Mouse (Mus musculus): Measurements from ENCODE around the gene Fgl2. TPM values are rescaled to one million over a fixed set of nuclear protein-coding genes. Genes with fewer than 3 reads are reported as not detected.
"Not testable (repeated sequence)": the region's sequence is repeated elsewhere in the genome, so short reads cannot be mapped to it uniquely, and the experiment has no call there.

The Fgl2 gene
- polyA plus RNA-seq (2015; fragmentation: Nextera tagmentation; extraction: Ambion mirVana): 0.89 and 1.3 TPM in 2 replicates

GRCm38 (mm10) chr5:21372493-21373179 is at the start of gene Fgl2:
Gene Fgl2, plus strand, starts transcription at chr5:21372642.
- H3K4me2 ChIP-seq: peak within 1 kb of the TSS; percentile 95
- no peaks in the 10 kb centered on the region for H3K27me3 ChIP-seq
- H3K9me3 ChIP-seq (replicated peaks): no peaks in the 10 kb centered on the region
- H3K4me3 ChIP-seq: peak within 1 kb of the TSS; percentile 52
- peaks cover 13% of the 10 kb centered on the region for H3K4me1 ChIP-seq
- no peak within 1 kb of the TSS for H3K27ac ChIP-seq
- 3% methylated on average over 31 of the region's 31 CpGs for WGBS
- peak; percentile 92 for ATAC-seq
- H3K36me3 ChIP-seq (ENCODE audit: poor library complexity, severe bottlenecking): no peaks in the 10 kb centered on the region
- peak within 1 kb of the TSS; percentile 80 for H3K9ac ChIP-seq

DNA sequence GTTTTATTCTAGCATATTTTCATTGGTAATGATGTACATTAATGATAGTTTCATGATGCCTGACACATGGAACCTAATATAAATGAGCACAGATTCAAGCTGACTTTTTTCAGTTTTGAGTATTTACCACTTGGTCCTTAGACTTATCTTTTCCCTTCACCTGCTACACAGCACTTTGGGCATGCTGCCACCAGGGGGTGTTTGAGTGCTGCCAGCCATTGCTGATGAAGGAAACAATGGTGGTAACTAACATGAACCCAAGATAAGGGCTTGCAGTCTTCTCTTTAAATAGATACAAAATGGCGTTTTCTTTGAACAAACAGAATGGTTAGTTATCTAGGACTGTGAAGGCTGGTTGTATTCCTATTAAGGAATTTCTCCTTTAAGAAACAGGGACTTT is 45.9 kb upstream of the Fgl2 start:
- H3K36me3 ChIP-seq (ENCODE audit: poor library complexity, severe bottlenecking): no peaks in the 10 kb centered on the region
- H3K9ac ChIP-seq: no peak overlapping the region
- H3K4me1 ChIP-seq: peaks cover 9% of the 10 kb centered on the region; the same call in 1 of the 2 replicates
- H3K4me3 ChIP-seq: no peak overlapping the region
- H3K9me3 ChIP-seq (replicated peaks): no peaks in the 10 kb centered on the region
- H3K27ac ChIP-seq: no peak overlapping the region
- H3K27me3 ChIP-seq: no peaks in the 10 kb centered on the region
- no peak overlapping the region for H3K4me2 ChIP-seq
- WGBS: 33% methylated on average over 1 of the region's 1 CpGs
- peak; percentile 65; the same call in 1 of the 2 replicates for ATAC-seq

DNA sequence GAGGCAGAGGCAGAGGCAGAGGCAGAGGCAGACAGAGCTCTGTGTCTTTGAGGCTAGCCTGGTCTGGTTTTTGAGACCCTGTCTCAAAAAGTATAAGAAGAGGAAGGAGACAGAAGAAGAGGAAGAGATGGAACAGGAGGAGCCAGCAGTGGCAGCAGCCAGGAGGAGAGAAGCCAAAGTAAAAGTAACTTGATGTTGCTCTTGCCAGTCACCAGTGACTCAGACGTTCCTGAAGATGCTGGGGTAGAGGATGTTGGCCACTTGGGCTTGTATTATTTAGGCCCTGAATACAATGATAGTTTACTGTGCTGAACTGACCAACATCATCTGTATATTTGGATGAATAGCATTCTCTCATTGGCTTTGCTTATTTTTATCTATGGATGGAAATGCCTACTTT is 43.9 kb upstream of the Fgl2 start:
- no peaks in the 10 kb centered on the region for H3K36me3 ChIP-seq (ENCODE audit: poor library complexity, severe bottlenecking)
- peaks cover 13% of the 10 kb centered on the region; the same call in 1 of the 2 replicates for H3K4me1 ChIP-seq
- no peak overlapping the region for H3K4me2 ChIP-seq
- H3K27ac ChIP-seq: no peak overlapping the region
- H3K9ac ChIP-seq: no peak overlapping the region
- no peak overlapping the region for H3K4me3 ChIP-seq
- no peaks in the 10 kb centered on the region for H3K27me3 ChIP-seq
- H3K9me3 ChIP-seq (replicated peaks): no peaks in the 10 kb centered on the region
- 77% methylated on average over 1 of the region's 1 CpGs for WGBS
- no peak for ATAC-seq

DNA sequence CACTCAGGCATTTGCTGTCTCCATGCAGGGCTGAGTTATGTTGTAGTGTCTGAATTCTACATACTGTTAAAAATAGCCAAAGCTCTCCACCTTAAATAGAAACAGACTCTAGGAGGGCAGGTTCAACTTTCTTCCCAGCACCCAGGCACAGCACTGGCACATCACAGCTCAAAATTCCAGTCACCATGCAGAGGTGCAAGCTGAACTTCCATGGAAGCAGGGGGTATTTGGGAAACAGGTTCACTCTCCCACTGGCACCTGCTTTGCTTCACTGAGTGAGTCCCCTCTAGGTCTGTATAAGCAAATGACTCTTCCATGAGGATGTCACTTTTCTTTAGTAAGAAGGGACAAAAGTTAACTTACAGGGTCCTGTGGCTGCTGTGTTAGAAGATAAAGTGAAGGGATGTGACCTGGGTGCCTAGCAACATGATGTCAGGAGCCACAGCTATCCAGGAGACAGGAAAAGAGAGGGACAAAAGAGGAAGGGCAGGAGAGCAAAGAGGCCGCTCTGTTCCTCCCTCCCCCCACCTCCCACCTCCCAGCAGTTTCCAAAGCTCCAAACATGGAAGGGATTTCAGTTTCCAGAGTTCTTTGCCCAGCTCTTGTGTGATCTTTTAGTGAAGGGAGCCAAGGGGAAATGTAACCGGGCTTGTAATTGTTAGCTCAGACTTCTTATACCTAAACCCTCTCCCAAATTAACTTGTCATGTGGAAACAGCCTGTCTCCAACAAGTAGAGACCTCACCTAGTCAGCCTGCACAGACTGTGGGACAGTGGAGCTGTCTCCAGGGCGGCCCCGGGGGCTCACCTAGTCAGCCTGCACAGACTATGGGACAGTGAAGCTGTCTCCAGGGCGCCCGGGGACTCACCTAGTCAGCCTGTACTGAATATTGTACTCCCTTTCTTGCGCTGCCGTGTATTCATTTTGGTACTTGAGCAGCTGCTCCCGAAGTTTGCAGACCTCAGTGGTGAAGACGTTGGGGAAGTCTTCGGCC is 42.5 kb upstream of the Fgl2 start:
- peaks cover 13% of the 10 kb centered on the region; the same call in 1 of the 2 replicates for H3K4me1 ChIP-seq
- 40% methylated on average over 11 of the region's 11 CpGs for WGBS
- H3K9me3 ChIP-seq (replicated peaks): no peaks in the 10 kb centered on the region
- H3K27ac ChIP-seq: no peak overlapping the region
- H3K4me2 ChIP-seq: no peak overlapping the region
- H3K4me3 ChIP-seq: no peak overlapping the region
- no peak for ATAC-seq
- no peak overlapping the region for H3K9ac ChIP-seq
- H3K36me3 ChIP-seq (ENCODE audit: poor library complexity, severe bottlenecking): no peaks in the 10 kb centered on the region
- H3K27me3 ChIP-seq: no peaks in the 10 kb centered on the region

- Histone ChIP-seq H3K9ac (no peak overlapping the region), H3K4me2 (no peak overlapping the region), H3K4me3 (no peak overlapping the region), H3K4me1 (peaks cover 13% of the 10 kb centered on the region; the same call in 1 of the 2 replicates), H3K9me3 (replicated peaks) (no peaks in the 10 kb centered on the region), H3K27ac (no peak overlapping the region), H3K36me3 (ENCODE audit: poor library complexity, severe bottlenecking) (no peaks in the 10 kb centered on the region), H3K27me3 (no peaks in the 10 kb centered on the region)
- 77% methylated on average over 5 of the region's 5 CpGs for WGBS
- no peak for ATAC-seq
These were observed 40.8 kb upstream of the Fgl2 start for GRCm38 (mm10) chr5:21331656-21332055.

GRCm38 (mm10) chr5:21332119-21332518 is 40.3 kb upstream of the Fgl2 start:
- Histone ChIP-seq H3K9me3 (replicated peaks) (no peaks in the 10 kb centered on the region), H3K4me2 (no peak overlapping the region), H3K4me1 (peaks cover 13% of the 10 kb centered on the region; the same call in 1 of the 2 replicates), H3K27ac (no peak overlapping the region), H3K9ac (no peak overlapping the region), H3K4me3 (no peak overlapping the region), H3K27me3 (no peaks in the 10 kb centered on the region), H3K36me3 (ENCODE audit: poor library complexity, severe bottlenecking) (no peaks in the 10 kb centered on the region)
- ATAC-seq: no peak
- WGBS: 82% methylated on average over 1 of the region's 1 CpGs

- not testable (repeated sequence) for H3K27ac ChIP-seq; H3K9ac ChIP-seq; H3K36me3 ChIP-seq (ENCODE audit: poor library complexity, severe bottlenecking); H3K4me2 ChIP-seq; H3K4me3 ChIP-seq; H3K27me3 ChIP-seq; H3K4me1 ChIP-seq; ATAC-seq; H3K9me3 ChIP-seq (replicated peaks)
These were observed 30.2 kb upstream of the Fgl2 start for GRCm38 (mm10) chr5:21342265-21342664.

DNA sequence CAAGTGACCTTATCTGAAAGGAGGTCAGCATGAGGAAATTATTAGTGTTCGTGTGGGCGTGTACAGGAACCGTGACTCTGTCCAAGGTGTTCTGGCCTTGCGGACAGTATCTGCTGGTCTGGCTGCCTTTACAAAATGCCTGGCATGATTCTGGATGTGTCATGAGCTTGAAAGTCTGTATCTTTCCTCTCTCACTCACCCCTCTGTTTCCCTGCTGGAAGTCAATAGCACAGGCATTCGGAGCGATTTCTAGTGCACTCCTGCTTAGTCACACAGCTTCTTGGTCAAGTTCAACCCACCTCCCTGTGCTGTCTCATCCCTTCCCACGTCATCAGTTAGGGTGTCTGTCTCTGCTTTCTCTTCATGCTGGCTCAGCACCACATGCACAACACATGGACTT is 24.1 kb upstream of the Fgl2 start:
- Histone ChIP-seq H3K4me3 (no peak overlapping the region), H3K27ac (no peak overlapping the region)

GRCm38 (mm10) chr5:21351678-21352077 is 20.8 kb upstream of the Fgl2 start:
- Histone ChIP-seq H3K9me3 (replicated peaks) (no peaks in the 10 kb centered on the region), H3K36me3 (ENCODE audit: poor library complexity, severe bottlenecking) (no peaks in the 10 kb centered on the region), H3K4me3 (no peak overlapping the region), H3K9ac (no peak overlapping the region), H3K27me3 (no peaks in the 10 kb centered on the region), H3K4me1 (peaks cover 4% of the 10 kb centered on the region; the same call in 1 of the 2 replicates), H3K4me2 (no peak overlapping the region), H3K27ac (no peak overlapping the region)
- ATAC-seq: no peak

More for the DNA sequence above, 24.1 kb upstream of the Fgl2 start:
- Histone ChIP-seq H3K9ac (no peak overlapping the region), H3K36me3 (ENCODE audit: poor library complexity, severe bottlenecking) (no peaks in the 10 kb centered on the region), H3K4me1 (no peaks in the 10 kb centered on the region), H3K9me3 (replicated peaks) (no peaks in the 10 kb centered on the region), H3K27me3 (no peaks in the 10 kb centered on the region), H3K4me2 (no peak overlapping the region)
- WGBS: 92% methylated on average over 7 of the region's 7 CpGs
- ATAC-seq: no peak

GRCm38 (mm10) chr5:21358648-21359047 is 13.8 kb upstream of the Fgl2 start:
- peaks cover 4% of the 10 kb centered on the region; the same call in 1 of the 2 replicates for H3K4me1 ChIP-seq
- no peak overlapping the region for H3K9ac ChIP-seq
- H3K9me3 ChIP-seq (replicated peaks): no peaks in the 10 kb centered on the region
- WGBS: 83% methylated on average over 3 of the region's 3 CpGs
- no peaks in the 10 kb centered on the region for H3K36me3 ChIP-seq (ENCODE audit: poor library complexity, severe bottlenecking)
- no peak for ATAC-seq
- no peak overlapping the region for H3K4me2 ChIP-seq
- no peak overlapping the region for H3K4me3 ChIP-seq
- no peak overlapping the region for H3K27ac ChIP-seq
- no peaks in the 10 kb centered on the region for H3K27me3 ChIP-seq

DNA sequence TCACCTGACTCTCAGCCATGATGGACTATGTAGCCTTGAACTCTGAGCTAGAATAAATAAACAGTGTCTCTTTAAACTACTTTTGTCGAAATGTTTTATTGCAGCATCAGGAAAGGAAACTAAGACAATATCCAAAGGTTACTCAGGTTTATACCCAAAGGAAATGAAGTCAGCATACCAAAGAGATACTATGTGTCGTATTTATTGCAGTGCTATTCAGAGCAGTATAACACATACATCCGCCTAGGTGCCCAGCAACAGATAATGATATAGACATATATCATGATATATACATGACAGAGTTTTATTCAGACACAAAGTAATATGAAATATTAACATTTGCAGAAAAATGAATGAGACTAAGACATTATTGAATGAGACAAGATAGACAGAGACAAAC is 9.1 kb upstream of the Fgl2 start:
- H3K4me1 ChIP-seq: no peaks in the 10 kb centered on the region
- no peak overlapping the region for H3K9ac ChIP-seq
- H3K4me3 ChIP-seq: no peak overlapping the region
- no peak for ATAC-seq
- no peak overlapping the region for H3K27ac ChIP-seq
- no peaks in the 10 kb centered on the region for H3K9me3 ChIP-seq (replicated peaks)
- WGBS: 90% methylated on average over 3 of the region's 3 CpGs
- no peak overlapping the region for H3K4me2 ChIP-seq
- H3K36me3 ChIP-seq (ENCODE audit: poor library complexity, severe bottlenecking): no peaks in the 10 kb centered on the region
- H3K27me3 ChIP-seq: no peaks in the 10 kb centered on the region

DNA sequence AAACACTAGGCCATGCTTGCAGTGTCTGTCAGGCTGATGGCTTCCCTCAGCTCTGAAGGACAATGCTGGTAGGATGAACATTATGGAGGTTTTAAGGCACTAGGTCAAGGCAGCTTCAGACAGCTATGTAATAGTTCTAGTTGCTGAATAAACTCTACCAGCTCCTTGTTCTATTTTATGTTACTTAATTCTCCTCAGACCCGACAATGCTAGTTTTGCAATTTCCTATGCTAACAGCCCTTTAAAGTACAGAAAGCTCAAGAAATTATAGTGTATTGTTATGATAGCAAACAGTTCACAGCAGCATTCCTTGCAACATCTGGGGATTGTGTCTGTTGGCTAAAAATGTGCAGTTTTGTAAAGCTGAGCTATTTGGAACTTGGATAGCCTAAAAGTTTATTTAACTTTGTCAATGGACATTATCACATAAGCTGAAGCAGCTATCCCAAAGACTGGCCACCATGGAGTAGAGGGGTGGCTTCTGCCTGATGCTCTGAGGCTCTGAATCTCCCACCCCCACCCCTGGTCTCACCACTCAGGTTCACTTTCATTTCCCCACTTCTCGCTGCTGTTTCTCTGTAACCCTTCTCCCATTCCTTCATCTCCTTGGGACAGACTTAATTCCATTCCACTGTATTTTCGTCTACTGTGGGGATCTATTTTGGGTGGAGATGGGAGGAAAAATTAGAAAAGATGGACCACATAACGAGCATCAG is 5.9 kb upstream of the Fgl2 start:
- no peaks in the 10 kb centered on the region; the same call in 1 of the 2 replicates for H3K4me1 ChIP-seq
- ATAC-seq: no peak
- H3K36me3 ChIP-seq (ENCODE audit: poor library complexity, severe bottlenecking): no peaks in the 10 kb centered on the region
- H3K9me3 ChIP-seq (replicated peaks): no peaks in the 10 kb centered on the region
- H3K4me3 ChIP-seq: no peak overlapping the region
- no peak overlapping the region for H3K9ac ChIP-seq
- no peaks in the 10 kb centered on the region for H3K27me3 ChIP-seq
- no peak overlapping the region for H3K4me2 ChIP-seq
- WGBS: 51% methylated on average over 4 of the region's 4 CpGs
- H3K27ac ChIP-seq: no peak overlapping the region
